Mouse (Mus musculus): ENCODE measurements around the gene Bpifa6. TPM values are rescaled to one million over a fixed set of nuclear protein-coding genes. Genes with fewer than 3 reads are reported as not detected.

The Bpifa6 gene
- not detected for polyA plus RNA-seq (2017; shearing (Covaris generic))

DNA sequence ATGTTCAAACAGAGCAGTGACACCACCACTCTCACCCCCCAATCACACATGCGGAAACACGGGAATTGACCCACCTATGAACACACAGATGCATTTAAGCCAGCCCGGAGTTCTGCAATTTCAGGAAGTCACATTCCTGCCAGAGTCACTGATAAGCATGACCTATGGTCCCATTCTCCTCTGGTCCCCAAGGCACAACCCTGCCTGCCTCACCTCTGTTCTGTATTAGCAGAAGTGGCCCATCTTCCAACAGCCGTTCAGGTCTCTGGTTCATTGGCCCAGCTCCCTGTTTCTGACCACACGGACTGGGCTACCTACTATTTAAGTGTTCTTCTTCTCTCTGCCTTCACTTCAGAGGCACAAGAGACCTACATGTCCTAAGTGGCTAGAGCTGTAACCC lies at the start of gene Bpifa6:
Bpifa6 (plus strand) TSS at position 364 of the 400 bp plus-strand sequence.

DNA sequence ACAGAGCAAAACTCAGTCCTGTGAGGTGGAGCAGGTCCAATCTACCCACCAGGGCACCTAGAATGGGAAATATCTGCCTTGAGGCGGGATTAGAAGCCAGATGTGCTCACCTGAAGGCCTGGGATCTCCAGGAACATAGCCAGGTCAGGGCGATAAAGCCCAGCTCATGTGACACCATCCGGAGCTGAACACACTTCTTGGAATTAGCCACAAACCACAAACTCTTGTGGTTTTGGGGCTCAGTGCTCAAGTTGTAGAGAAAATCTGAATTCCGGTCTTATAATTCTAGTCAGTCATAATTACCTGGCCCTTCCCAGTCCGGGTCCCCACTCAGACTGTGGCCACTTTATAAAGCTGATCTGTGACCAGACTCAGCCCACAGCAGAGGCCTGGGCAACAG lies 36.9 kb upstream of the Bpifa6 start, which contains the start of gene Bpifb4:
Bpifb4 (plus strand) TSS at position 370 of the 400 bp plus-strand sequence.

DNA sequence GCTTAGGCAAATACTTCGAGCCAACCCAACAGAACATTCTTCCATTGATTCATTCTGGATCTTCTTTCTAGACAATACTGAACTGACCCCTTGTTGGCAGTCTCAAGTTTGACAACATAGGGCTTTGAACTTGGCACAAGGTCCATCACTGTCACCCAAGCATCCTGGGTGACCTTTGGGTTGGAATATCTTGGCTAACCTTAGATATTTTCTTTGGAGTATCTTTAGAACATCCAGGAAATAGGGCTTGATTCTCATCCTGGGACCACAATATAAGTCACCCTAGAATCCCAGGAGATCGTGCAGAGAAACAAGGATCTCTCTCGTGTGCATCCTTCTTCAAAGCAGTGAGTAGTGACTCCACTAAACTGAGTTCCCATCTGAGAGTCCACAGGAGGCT lies 33.2 kb downstream of the Bpifa6 start, which contains the start of gene Bpifa2:
Bpifa2 (plus strand) TSS at position 301 of the 400 bp plus-strand sequence.

Other genes starting within 250 kb of the Bpifa6 start
- gene Mapre1, start 233.7 kb upstream of the Bpifa6 start, polyA plus RNA-seq (2017; shearing (Covaris generic)), result 227 TPM
- gene Efcab8, start 195.0 kb upstream of the Bpifa6 start, polyA plus RNA-seq (2017; shearing (Covaris generic)), result 0.82 TPM
- gene Sun5, start 103.9 kb upstream of the Bpifa6 start, polyA plus RNA-seq (2017; shearing (Covaris generic)), result not detected
- gene Bpifb2, start 99.9 kb upstream of the Bpifa6 start, polyA plus RNA-seq (2017; shearing (Covaris generic)), result not detected
- gene Bpifb6, start 74.6 kb upstream of the Bpifa6 start, polyA plus RNA-seq (2017; shearing (Covaris generic)), result not detected
- gene Bpifb3, start 56.7 kb upstream of the Bpifa6 start, polyA plus RNA-seq (2017; shearing (Covaris generic)), result not detected
- not detected for gene Bpifb4, start 36.7 kb upstream of the Bpifa6 start, polyA plus RNA-seq (2017; shearing (Covaris generic))
- not detected for gene Bpifa2, start 33.3 kb downstream of the Bpifa6 start, polyA plus RNA-seq (2017; shearing (Covaris generic))
- gene Bpifa3, start 155.4 kb downstream of the Bpifa6 start, polyA plus RNA-seq (2017; shearing (Covaris generic)), result not detected
- gene Bpifa1, start 167.9 kb downstream of the Bpifa6 start, polyA plus RNA-seq (2017; shearing (Covaris generic)), result not detected
- not detected for gene Bpifa5, start 187.7 kb downstream of the Bpifa6 start, polyA plus RNA-seq (2017; shearing (Covaris generic))
- not detected for gene Bpifb1, start 215.9 kb downstream of the Bpifa6 start, polyA plus RNA-seq (2017; shearing (Covaris generic))
- gene Bpifb5, start 248.8 kb downstream of the Bpifa6 start, polyA plus RNA-seq (2017; shearing (Covaris generic)), result not detected